10 mouse cellular contexts compared by ENCODE assay signal in genomic region chr7:99668802-99669201, GRCm38 (mm10). TPM values are rescaled to one million over a fixed set of nuclear protein-coding genes. Genes with fewer than 3 reads are reported as not detected.
DNase-seq lines count a peak whose midpoint lies in the region; ATAC-seq and TF ChIP-seq lines count a peak whose summit lies in the region.
"Had no signal": no experiment of that assay in that cellular context is flagged by ENCODE, and none has a peak within 500 bp of the region (broad histone marks: within the 10 kb centered on the region; RNA-seq: fewer than 3 reads in every experiment).

No protein-coding gene starts in this region.

- no peaks in the 10 kb centered on the region for H3K36me3 ChIP-seq in heart, embryonic 12.5 days
- no peaks in the 10 kb centered on the region for H3K36me3 ChIP-seq in embryonic facial prominence, embryonic 14.5 days (ENCODE audit: control insufficient read depth, insufficient read depth, low read length)
- no peaks in the 10 kb centered on the region for H3K36me3 ChIP-seq in thymus, adult 2 months (ENCODE audit: control insufficient read depth, insufficient read depth, low read length)
- H3K36me3 ChIP-seq: stomach, embryonic 15.5 days had no signal

- peaks cover 23% of the 10 kb centered on the region for H3K4me1 ChIP-seq in heart, embryonic 12.5 days (replicated peaks)
- no peaks in the 10 kb centered on the region for H3K4me1 ChIP-seq in embryonic facial prominence, embryonic 14.5 days (ENCODE audit: control insufficient read depth, insufficient read depth, low read length)
- H3K4me1 ChIP-seq in thymus, adult 2 months (replicated peaks; ENCODE audit: control insufficient read depth, insufficient read depth, low read length), result no peaks in the 10 kb centered on the region; the same call in 1 of the 2 replicates

- intact Hi-C loops in heart, postnatal 36 days (cut with DNase I), result loop anchor here (2.0 kb wide), 1 partner anchor 42 kb away; the partner anchor contains the start of gene Slco2b1

- no peak overlapping the region for H3K4me2 ChIP-seq in heart, embryonic 12.5 days
- H3K4me2 ChIP-seq in embryonic facial prominence, embryonic 14.5 days (ENCODE audit: low read depth, low read length), result no peak overlapping the region
- H3K4me2 ChIP-seq: stomach, embryonic 15.5 days had no signal

- no peak for DNase-seq in heart, postnatal 36 days
- peak; percentile 78 to 83 for DNase-seq in adrenal gland, postnatal 36 days
- peak; percentile 13 for DNase-seq in embryonic facial prominence, embryonic 14.5 days (ENCODE audit: low spot score)
- DNase-seq in layer of hippocampus, adult 9-11 months, result peak; percentile 72
- DNase-seq in right cerebral cortex, postnatal 14 days, result no peak
- no peak for DNase-seq in thymus, adult 2 months
- no peak for DNase-seq in thymus, postnatal 25 days

- H3K27ac ChIP-seq in heart, embryonic 12.5 days (ENCODE audit: poor library complexity, severe bottlenecking), result no peak overlapping the region
- no peak overlapping the region for H3K27ac ChIP-seq in embryonic facial prominence, embryonic 14.5 days (replicated peaks; ENCODE audit: low read depth, low read length)
- no peak overlapping the region for H3K27ac ChIP-seq in thymus, adult 2 months (ENCODE audit: control insufficient read depth, insufficient read depth, low read length)
- H3K27ac ChIP-seq: stomach, embryonic 15.5 days had no signal

- no peak overlapping the region for H3K4me3 ChIP-seq in heart, embryonic 12.5 days
- H3K4me3 ChIP-seq in embryonic facial prominence, embryonic 14.5 days (ENCODE audit: low read depth, low read length), result no peak overlapping the region
- H3K4me3 ChIP-seq in thymus, adult 2 months (ENCODE audit: control insufficient read depth, insufficient read depth, low read length), result no peak overlapping the region
- H3K4me3 ChIP-seq: stomach, embryonic 15.5 days had no signal

- H3K9ac ChIP-seq in heart, embryonic 12.5 days, result no peak overlapping the region
- H3K9ac ChIP-seq in embryonic facial prominence, embryonic 14.5 days (ENCODE audit: low read depth, low read length), result no peak overlapping the region
- H3K9ac ChIP-seq: stomach, embryonic 15.5 days had no signal

- 0 out of 2 replicates have a peak, but pooled peaks cover 11% of the 10 kb centered on the region for H3K27me3 ChIP-seq in heart, embryonic 12.5 days (replicated peaks)
- H3K27me3 ChIP-seq in embryonic facial prominence, embryonic 14.5 days (replicated peaks; ENCODE audit: control insufficient read depth, insufficient read depth, low read length), result no peaks in the 10 kb centered on the region
- H3K27me3 ChIP-seq in thymus, adult 2 months (ENCODE audit: control insufficient read depth, insufficient read depth, low read length), result no peaks in the 10 kb centered on the region
- H3K27me3 ChIP-seq: stomach, embryonic 15.5 days had no signal

- 0 out of 2 replicates have a peak, but pooled peaks have one; percentile 43 for ATAC-seq in heart, embryonic 12.5 days (ENCODE audit: insufficient number of reproducible peaks, low FRiP score)
- ATAC-seq in embryonic facial prominence, embryonic 14.5 days (ENCODE audit: low read depth), result no peak

- 31% methylated on average over 4 of the region's 4 CpGs for WGBS in heart, embryonic 12.5 days
- 23% methylated on average over 4 of the region's 4 CpGs for WGBS in embryonic facial prominence, embryonic 14.5 days
- 94% methylated on average over 4 of the region's 4 CpGs for WGBS in thymus, adult 2 months

- TF ChIP-seq CTCF in thymus, adult 2 months (IDR thresholded peaks at IDR 0.05; ENCODE audit: borderline replicate concordance, control insufficient read depth, extremely low read depth, insufficient read depth, low read length, poor library complexity), result no peak

- no peak for TF ChIP-seq POLR2A in thymus, adult 2 months (IDR thresholded peaks at IDR 0.05; ENCODE audit: control insufficient read depth, extremely low read depth, insufficient read depth, low read length, poor library complexity)

- H3K9me3 ChIP-seq in heart, embryonic 12.5 days (replicated peaks), result no peaks in the 10 kb centered on the region
- H3K9me3 ChIP-seq in embryonic facial prominence, embryonic 14.5 days (ENCODE audit: control insufficient read depth, low read length), result no peaks in the 10 kb centered on the region
- H3K9me3 ChIP-seq: stomach, embryonic 15.5 days had no signal

RNA-seq across cellular contexts. Expression of gene Tpbgl, which starts 41.9 kb away (rescaled TPM):
- 1.3 and 1.5 TPM in 2 replicates for polyA plus RNA-seq in heart, embryonic 12.5 days (2016; fragmentation: Nextera tagmentation; extraction: Ambion mirVana)
- 1 to 10 TPM; 3.0 to 3.6 TPM for total RNA-seq in heart, postnatal 36 days (2021)
- 10 to 100 TPM; 14.9 to 18.5 TPM for total RNA-seq in adrenal gland, postnatal 36 days (2021)
- 2.0 and 2.5 TPM in 2 replicates for polyA plus RNA-seq in embryonic facial prominence, embryonic 14.5 days (2014; fragmentation: Nextera tagmentation; extraction: Ambion mirVana)
- 3.8 and 4.6 TPM in 2 replicates for polyA plus RNA-seq in thymus, adult 2 months (2012; rRNA removed)
- total RNA-seq: common myeloid progenitor, adult 5-6 weeks had no signal

RNA-seq across cellular contexts. Expression of gene Slco2b1, which starts 42.3 kb away (rescaled TPM):
- polyA plus RNA-seq in heart, embryonic 12.5 days (2016; fragmentation: Nextera tagmentation; extraction: Ambion mirVana), result 0.65 and 0.77 TPM in 2 replicates
- 10 to 100 TPM in 1 of 2 experiments, 1 to 10 TPM in 1; 9.0 to 12.0 TPM for total RNA-seq in heart, postnatal 36 days (2021)
- 10 to 100 TPM; 18.3 to 27.4 TPM for total RNA-seq in adrenal gland, postnatal 36 days (2021)
- 3.9 TPM in 2 replicates for polyA plus RNA-seq in embryonic facial prominence, embryonic 14.5 days (2014; fragmentation: Nextera tagmentation; extraction: Ambion mirVana)
- 29.8 and 36.1 TPM in 2 replicates for polyA plus RNA-seq in thymus, adult 2 months (2012; rRNA removed)

Comparison
In these comparisons a context has a peak if more than half of its experiments do, and no peak if none do; other contexts are left out.
1. DNase-seq: peak in adrenal gland, postnatal 36 days (2 of 2), embryonic facial prominence, embryonic 14.5 days (single experiment) and layer of hippocampus, adult 9-11 months (single experiment); none in heart, postnatal 36 days (0 of 2), right cerebral cortex, postnatal 14 days (single experiment), thymus, adult 2 months (single experiment) and thymus, postnatal 25 days (single experiment).